Mouse (Mus musculus): ENCODE measurements around the gene Grk3. TPM values are rescaled to one million over a fixed set of nuclear protein-coding genes. Genes with fewer than 3 reads are reported as not detected.
A peak's percentile ranks its signal among the peaks of the same experiment; 100 is the strongest.

Grk3 gene
- total RNA-seq, 2 experiments from 2014 or later, result 71.1 to 83.1 TPM

DNA sequence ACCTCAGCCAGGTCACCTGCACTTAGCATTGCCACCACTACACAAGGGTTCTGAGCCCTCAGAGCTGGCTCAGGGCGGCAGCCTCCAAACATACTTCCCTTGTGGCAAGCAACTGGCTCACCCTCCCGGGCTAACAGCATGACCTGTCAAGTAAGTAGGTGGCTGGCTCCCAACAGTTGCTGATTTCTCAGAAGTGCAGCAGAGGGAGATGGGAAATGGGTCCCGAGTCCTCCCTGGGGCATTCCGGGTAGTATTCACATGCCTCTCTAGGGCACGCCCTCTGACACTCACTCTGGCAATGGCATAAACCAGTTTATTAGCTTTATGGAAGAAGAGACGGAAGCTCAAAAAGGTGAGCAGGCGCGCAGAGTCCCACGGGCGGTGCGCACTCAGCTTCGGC is 74.6 kb downstream of the Grk3 start:
- no peak for DNase-seq (ENCODE audit: low spot score in 2 of 2)

DNA sequence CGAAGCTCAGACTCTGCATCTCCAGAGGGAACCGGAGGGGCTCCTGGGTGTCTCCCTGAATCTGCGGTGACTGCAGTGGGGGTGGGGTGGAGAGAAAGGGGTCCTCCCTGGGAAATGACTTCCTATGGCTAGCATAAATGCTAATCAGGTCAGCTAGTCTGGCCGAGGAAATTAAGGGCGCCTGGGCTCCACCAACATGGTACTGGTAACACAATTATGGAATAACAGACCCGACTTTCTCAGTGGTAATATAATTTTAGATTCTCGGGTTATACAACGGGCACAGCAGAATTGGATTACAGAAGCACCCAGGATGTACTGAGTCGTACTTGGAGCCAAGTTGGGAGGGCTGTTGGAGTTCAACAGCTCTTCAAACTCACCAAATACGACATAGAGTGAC is 79.0 kb downstream of the Grk3 start:
- DNase-seq (ENCODE audit: low spot score in 2 of 2), result no peak

DNA sequence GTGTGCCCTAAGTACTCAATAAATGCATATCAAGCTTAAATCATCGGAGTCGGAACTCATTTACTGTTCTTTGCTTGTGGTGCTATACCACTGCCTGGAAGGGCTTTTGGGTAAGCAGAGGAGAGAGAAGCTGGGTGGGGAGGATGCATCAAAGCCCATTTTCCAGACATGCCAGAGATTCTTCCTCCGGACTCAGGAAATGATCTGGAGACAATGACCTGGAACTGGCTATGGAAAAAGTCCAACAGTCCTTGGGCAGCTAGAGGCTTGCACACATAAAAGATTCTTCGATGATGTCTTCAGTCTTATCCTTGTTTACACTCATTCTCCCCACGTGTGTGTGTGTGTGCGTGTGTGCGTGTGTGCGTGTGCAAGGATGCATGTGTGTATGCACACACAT is 80.2 kb downstream of the Grk3 start:
- DNase-seq (ENCODE audit: low spot score in 2 of 2), result no peak

DNA sequence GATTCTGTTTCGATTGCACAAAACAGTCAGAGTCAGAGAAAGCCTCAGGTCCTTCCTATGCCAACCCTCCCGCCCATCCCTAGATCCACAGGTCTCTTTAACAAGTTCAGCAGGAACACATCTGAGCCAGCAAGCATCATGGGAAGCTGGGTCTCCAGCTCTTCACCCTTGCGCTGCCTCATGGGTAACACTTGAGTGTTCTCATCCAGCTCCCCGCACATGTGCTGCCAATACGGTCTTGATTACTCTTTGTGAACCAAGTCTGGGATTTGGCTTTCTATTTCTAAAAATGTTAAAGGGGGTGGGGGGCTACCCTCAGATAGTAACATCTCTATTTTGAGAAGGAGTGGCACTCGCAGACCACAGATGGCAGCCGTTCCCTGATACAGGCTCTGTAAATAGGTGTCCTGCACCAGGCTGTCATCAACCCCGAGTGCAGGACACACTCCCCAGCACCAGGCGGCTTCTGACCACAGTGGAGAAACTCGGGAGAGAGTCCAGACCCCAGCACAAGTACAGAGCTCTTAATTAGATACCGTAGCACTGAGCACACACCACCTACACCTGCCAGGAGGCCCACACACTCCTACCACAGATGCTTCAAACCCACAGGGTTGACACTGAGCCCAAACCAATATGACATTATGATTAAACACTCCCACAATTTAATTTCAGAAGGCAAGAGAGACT is 82.6 kb downstream of the Grk3 start:
- no peak for DNase-seq (ENCODE audit: low spot score in 2 of 2)

DNA sequence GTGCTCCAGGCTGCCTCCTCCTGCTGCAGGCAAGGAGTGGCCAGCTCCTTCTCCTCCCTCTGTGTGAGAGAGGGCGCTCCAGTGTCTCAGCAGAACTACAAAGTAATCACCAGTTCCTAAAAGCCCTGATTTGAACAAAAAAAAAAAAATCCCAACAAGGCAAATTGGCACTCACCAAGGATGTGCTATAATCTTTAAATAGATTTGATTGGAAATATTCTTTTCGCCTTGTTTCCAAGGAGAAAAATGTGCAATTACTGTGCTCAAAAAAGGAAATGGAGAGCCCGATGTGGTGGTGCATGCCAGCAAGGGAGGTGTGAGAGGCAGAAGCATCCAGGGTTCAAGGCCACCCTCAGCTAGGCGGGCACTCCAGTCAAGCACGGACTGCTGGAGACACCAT is 83.7 kb downstream of the Grk3 start:
- DNase-seq (ENCODE audit: low spot score in 2 of 2), result no peak

DNA sequence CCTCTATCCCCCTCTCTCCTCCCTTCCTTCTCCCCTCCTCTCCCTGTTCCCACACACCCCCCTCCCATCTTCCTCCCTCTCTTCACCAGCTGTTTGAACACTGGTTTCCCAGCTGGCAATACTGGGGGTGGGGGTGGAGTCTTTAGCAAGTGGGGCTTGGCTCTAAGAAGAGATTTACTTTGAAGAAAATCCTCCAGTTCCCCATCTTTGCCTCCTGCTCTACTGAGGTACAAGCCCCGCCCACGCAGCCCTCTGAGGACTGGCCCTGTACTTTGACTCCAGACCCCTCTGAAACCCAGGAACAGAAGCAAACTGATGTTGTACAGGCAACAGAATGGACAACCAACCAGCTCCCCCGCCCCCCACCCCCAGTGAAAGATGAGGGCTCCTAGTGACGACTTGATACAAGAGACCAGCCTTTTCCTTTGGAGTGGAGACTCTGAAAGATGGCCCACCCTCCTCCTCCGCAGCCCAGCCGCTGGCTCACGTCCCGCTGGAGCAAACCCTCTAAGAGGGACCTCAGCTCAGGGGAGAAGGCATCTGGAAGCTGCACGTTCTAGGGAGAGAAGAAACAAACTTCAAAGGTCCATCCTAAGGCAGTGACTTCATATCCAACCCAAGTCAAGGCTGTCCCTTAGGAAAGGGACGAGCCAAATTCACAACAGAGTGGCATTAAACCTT is 87.2 kb downstream of the Grk3 start:
- DNase-seq (ENCODE audit: low spot score in 2 of 2), result no peak

DNA sequence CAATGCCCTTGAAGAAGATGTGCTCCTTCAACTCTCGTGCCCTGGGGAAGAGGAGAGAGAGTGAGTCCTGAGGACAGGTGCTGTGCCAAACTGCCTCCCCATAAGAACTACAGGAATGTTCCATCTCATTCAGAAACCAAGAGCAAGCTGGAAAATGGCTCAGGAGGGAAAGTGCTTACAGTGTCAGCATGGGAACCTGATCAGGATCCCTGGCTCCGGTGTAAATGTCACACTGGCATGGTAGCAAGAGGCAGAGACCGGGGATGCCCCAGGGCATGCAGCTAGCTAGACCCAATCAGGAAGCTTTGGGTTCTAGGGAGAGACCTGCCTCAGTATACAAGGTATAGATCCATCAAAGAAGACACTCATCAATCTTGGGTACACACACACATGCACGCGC is 90.2 kb downstream of the Grk3 start:
- DNase-seq (ENCODE audit: low spot score in 2 of 2), result no peak

DNA sequence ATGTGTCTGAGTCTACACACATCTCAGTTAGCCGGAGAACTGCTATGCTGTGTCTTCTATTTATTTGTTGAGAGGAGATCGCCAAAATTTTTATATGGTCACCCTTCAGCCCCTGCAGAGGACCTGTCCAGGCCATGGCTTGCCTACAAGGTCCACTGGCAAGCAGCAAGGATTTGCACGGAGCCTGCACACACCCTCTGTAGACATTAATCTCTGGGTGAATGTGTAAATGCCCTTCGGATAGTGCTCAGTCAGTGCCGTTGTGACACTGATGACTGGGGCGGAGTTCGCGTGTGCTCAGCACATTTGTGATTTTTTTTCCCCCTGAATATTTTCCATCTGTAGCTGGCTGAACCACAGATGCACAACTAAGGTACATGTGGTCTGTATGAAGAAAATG is 90.8 kb downstream of the Grk3 start:
- no peak for DNase-seq (ENCODE audit: low spot score in 2 of 2)

DNA sequence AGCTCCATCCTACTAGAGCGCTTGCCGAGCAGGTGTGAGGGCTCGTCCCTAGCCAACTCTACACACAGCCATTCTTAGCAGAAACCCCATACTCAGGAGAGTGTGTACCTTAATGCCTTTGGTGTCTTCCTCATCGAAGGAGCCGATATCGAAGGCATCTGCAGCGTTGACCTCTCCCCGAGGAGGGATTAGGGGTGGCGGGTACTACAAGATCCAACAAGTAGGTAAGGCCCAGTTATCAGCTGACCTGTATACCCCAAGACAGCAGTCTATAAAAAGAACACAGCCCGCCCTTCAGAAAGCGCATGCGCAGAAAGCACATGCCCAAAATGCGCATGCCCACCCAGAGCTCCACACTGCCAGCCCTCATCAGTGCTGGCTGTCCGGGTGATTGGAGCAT is 91.8 kb downstream of the Grk3 start:
- no peak for DNase-seq (ENCODE audit: low spot score in 2 of 2)

DNA sequence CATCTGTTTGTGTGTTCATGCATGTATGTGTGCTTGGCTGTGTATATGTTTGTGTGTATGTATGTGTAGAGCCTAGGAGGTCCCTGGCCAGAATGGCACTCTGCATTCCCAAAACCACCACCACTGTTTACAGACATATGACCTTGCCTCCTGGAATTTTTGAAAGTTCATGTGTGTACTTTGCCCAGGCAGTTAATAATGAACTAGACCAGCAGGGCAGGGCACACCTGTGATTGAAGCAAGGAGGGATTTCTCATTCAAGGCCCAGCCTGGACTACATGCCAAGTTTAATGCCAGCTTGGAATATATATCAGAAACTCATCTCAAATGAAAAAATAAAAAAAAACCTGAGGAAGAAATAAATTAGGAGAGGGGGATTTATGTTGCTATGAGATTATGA is 93.7 kb downstream of the Grk3 start:
- DNase-seq (ENCODE audit: low spot score in 2 of 2), result no peak

DNA sequence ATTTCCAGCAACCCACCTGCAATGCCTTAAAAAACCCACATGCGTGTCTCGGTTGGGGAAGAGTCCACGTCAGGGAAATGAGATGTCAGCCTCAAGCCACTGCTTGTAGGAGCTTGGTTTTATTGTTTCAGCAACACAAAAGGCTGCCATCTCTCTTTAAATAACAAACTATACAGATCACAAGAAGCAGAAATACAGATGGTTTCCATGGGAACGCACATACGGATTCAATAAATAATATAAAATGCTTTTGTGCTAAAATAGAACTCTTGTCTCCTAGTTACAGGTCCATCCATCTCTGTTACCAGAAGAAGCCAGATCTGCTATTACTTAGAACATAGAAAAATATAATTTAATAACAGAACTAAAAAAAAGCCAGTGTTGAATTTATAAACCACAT is 105.2 kb downstream of the Grk3 start:
- no peak for DNase-seq (ENCODE audit: low spot score in 2 of 2)

DNA sequence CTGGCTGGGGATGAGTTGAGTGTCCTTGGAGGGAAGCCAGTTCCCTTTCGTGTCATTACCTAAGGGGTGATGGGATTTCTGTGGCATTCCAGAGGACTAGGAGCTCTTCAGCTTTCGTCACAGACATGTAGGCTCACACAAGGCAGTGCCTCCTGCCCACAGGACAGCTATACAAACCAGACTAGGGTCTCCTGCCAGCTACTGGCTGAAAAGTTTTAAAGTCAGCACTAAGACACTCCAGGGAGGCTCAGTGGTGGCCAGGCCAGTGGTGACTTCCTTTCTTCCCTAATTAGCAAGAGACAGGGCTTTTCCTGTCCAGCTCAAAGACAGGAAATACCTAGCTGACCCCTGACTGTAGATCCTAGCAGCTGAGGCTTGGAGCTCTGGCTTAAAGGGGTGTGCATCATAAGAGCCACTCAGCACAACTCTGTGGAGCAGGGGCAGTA is 107.4 kb downstream of the Grk3 start:
- no peak for DNase-seq (ENCODE audit: low spot score in 2 of 2)

DNA sequence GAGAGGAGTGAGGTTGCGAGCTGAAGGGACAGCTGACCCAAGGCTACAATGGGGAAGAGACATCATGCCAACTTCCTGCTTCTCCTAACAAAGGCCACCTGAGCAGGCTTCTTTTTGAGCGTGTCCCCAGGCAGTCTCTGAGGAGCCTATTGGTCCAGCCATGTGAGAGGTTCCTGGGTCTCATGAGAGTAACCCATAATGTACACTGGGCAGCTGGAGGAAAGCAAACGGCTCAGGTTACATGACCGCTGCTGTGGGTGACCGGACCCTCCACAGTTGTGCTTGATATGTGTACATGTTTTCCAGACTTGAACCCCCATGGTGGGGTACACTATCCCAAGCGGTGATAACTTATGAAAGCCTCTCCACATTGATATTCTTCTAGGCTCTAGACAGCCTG is 108.1 kb downstream of the Grk3 start:
- no peak for DNase-seq (ENCODE audit: low spot score in 2 of 2)

DNA sequence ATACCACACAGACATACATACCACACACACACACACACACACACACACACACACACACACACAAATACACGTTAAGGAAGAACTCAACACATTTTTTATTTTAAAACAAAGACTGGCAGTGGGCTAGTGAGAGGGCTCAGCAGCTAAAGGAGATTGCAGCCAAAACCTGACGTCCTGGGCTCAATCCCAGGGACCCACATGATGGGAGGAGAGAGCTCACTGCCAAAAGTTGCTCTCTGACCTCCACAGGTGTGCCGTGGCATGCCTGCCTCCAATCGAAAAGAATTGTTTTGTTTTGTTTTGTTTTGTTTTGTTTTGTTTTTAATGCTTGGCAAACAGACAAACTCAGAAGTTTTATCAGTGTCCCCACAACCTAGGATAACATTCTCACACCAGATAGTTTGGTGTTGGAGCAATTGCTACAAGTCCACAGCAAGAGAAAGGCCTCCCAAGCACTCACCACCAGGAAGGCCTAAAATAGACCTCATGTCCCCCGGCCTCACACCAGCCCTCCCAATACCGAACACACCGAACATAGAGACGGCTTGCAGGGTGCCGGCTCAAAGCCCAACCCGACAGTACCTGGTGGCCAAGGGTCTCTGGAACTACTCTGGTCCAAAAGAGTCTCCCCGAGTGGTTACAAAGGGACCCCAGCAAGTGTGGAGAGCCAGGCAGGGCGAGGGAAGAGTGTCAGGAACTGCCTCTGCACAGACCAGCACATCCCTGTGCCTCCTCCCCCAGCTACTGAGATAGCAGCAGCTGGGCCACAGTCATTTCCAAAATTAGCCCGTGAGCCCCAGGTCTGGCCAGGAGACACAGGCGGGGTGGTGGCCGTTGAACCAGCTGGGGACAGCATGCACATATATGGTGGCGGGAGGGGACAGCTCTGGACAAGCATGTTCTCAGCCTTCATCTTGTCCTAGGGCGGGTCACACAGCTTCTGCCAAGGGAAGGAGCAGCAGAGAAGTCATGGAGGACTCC is 119.6 kb downstream of the Grk3 start, which contains the start of gene Myo18b:
Gene Myo18b, minus strand, starts transcription at position 689 of the 981 bp plus-strand sequence.
- DNase-seq (ENCODE audit: low spot score in 2 of 2), result no peak

DNA sequence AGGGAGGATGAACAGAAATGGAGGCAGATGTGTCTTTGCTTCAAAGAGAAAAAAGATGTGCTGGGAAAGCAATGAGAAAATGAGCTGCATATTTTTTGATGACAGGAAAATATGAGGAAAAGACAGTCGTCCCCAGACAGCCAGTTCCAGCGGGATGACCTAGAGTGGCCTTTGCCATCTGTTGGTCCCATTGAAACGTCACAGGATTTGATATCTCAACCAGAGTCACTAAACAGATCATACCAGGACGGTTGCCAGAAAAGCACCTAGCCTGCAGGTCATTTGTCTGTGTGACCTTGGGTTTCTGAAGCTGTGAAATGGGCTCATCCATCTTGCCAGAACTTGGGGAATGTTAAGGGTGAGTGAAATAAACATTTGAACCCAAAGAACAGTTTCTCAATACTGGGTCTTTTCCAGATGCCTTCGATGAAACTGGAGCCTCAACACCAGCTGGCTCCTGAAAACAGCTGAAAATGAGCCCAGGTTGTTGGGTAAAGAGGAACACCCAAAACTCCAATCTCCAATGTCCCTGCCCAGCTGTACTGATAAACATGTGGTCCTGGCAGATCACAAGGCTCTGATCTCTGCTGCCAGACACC is 122.0 kb downstream of the Grk3 start:
- no peak for DNase-seq (ENCODE audit: low spot score in 2 of 2)

DNA sequence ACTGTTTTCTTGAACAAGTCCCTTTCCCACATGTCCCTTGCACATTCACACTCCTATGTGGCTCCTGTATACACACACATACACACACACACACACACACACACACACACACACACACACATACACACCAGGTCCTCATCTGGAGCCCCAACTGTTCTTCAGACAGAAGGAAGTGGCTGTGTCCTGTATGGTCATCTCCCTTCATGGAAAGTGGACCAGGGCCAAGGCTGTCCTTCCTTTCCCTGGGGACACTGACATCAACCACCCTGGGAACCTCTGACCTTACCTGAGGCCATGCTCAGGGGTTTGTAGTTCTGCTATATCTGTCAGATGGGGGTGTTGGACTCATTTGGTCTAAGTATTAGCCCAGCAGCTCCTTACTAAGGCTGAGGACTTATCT is 123.2 kb downstream of the Grk3 start:
- no peak for DNase-seq (ENCODE audit: low spot score in 2 of 2)

DNA sequence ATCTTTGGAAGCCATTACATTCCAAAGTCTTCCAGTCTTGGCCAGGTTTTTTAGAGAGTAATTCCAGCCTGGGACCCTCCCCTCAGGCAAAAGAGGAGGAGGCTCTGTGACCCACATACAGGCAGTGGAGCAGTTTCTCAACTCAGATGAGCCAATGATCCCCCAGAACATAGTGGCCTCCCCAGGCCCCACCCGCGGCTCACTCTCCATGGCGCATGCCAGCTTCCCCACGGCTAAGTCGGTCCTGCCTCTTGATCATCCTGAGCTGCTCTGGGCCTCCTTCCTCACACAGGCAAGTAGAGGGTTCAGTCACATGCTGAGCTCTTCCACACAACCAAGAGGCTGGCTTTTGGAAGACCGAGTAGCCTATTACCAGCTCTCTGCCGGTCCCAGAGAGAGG is 126.9 kb downstream of the Grk3 start:
- no peak for DNase-seq (ENCODE audit: low spot score in 2 of 2)

DNA sequence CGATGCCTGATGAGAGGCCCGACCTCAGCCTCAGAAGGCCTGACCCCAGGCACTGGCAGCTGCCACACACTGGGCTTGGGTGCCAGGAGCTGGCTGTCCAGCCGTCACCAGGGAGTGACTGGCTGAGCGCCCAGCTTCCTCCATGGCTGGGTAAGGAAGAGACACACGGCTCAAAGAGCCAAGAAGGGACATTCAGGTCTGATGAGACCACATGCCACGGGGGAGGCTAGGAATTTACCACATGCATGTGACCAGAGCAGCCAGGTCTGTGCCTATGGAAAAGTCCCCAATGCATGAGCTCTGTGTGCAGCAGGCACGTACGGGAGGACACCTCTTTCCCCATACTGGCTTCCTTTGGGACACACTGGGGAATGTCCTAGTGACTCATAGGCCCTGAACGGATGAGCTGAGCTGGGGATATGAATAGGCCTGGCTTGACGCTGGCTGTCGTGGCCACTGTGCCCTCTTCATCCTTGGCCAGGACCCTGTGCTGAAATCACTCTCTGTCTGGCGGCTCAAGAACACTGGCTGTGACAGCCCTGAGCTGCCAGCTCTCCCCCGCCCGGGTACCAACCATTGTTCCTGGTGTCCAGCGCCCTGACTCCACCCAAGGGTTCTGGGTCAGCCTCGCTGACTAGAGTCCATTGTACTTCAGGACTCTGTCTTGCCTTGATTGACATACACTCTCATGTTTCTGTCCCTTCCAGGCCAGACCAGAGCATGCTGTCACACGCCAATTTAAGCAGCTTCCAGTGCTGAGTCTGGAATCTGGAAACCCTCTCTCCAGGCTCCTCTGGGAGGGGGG is 128.7 kb downstream of the Grk3 start:
- DNase-seq (ENCODE audit: low spot score in 2 of 2), result no peak

DNA sequence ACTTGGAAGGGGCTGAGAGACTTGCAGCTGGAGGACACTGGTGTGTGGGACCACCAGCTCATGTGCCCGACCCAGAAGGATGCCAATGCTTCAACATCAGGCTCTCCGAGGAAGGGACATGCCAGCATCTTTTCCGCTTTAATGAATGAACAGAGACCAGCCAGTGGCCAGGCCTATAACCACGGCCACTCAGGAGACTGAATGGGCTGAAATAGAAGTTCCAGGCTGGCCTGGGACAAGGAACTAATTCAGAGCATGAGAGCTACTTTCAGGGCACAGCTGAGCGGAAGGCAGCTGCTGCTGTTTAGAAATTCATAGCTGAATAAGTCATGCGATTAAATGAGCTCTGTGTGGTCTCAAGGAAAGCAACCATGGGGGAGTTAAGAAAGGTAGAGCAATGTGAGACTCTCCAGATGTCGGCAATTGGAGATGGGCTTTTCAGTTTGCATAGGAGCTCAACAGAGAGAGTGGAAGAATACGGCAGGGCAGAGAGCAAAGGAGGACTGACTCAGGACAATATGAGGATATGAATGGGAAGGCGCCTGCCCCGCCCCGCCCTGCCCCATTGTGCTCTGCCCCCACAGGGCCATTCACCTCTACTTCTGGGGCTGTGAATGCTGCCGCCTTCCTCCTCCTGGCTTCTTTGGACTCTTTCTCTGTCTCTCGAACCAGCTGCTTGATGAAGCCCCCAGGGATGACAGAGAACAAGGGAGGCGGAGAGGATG is 138.0 kb downstream of the Grk3 start:
- no peak for DNase-seq (ENCODE audit: low spot score in 2 of 2)

DNA sequence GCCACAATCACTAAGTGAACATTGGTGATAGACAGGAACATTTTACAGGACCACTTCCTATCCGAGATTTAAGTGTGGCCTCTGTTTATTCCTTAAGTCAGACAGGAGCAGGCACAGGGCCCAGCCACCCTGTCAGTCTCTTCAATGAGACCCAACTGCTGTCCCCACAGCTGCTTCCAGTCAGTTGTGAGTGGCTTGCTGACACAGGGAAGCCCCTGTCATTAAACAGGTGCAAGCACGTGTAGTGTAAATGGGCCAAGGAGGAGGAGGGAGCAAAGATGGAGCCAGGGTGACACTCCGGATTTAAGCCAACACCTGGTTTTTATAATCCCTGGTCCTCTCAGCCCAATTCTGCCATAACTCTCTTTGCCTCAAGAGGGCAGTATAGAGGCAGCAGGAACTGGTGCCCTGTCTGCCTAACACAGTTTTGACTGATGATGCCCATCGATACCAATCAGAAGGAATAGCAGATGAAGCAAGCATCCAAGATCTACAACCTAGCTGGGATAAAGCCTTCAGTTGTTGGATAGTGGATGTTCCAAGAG is 138.7 kb downstream of the Grk3 start:
- DNase-seq (ENCODE audit: low spot score in 2 of 2), result peak; percentile 67 to 68
